Mouse (Mus musculus) spleen, adult 2 months (tissue): ENCODE data around the gene Spata31d1b.

Experiments used
- CTCF ChIP-seq: fragments of 200-500 bp; IDR thresholded peaks from 2 replicates; pipeline ENCODE4 v1.5.1; 2011; ENCODE audit warnings: mild to moderate bottlenecking, inconsistent platforms; ENCODE audit not compliant: insufficient read depth, insufficient read length, insufficient replicate concordance; ENCODE audit errors: extremely low read depth
- POLR2A ChIP-seq: fragments of 200-500 bp; IDR thresholded peaks from 2 replicates; pipeline ENCODE4 v1.6.1; 2011; ENCODE audit warnings: low read depth, low read length, inconsistent platforms

DNA sequence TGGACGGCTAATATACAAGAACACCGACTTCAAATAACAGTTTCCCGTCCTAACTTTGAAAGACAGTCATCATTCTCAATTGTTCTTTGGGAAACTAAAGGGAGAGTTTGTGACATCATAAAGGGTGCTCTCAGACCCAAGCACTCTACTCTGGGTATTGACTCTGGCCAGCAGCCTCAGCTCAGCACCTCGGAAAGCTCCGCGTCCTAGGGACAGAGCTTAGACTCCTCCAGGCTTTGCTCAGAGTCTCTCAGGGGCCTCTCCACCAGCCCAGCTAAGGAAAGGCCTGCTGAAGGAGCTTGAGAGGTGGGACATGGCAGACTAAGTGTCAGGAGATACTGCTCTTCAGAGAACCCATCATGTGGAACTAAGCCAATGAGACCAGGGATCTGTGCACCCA lies 34.1 kb downstream of the Spata31d1b start:
- TF ChIP-seq CTCF (no peak), POLR2A (no peak)
